Mouse (Mus musculus) left cerebral cortex, postnatal 36 days (tissue): ENCODE data around the gene Frmd8. TPM values are rescaled to one million over a fixed set of nuclear protein-coding genes. Genes with fewer than 3 reads are reported as not detected.
A peak's percentile ranks its signal among the peaks of the same experiment; 100 is the strongest.

Experiments used
- DNase-seq, 2 experiments: peaks; one replicate each; pipeline ENCODE4 v3.0.0; 2021 to 2022; ENCODE audit warnings: low spot score in 2 of 2, mixed read lengths in 1 of 2
- intact Hi-C: fragments of 180-260 bp; cut with DNase I; formaldehyde crosslinking; loops from one replicate; pipeline ENCODE4 v1.15.1; 2025
- total RNA-seq, 2 experiments: library from RNA; stranded (reverse); gene quantifications; 2 replicates each; pipeline ENCODE4 v1.2.3; 2021

Gene Frmd8
- total RNA-seq, 2 experiments from 2014 or later, result 11.6 to 13.3 TPM

GRCm38 (mm10) chr19:5830776-5831175, 44.3 kb downstream of the Frmd8 start:
- intact Hi-C loops, result no loop called here
- no peak for DNase-seq

GRCm38 (mm10) chr19:5829958-5830615, 45.0 kb downstream of the Frmd8 start:
- no peak for DNase-seq
- intact Hi-C loops, result no loop called here

GRCm38 (mm10) chr19:5828905-5829304, 46.2 kb downstream of the Frmd8 start:
- intact Hi-C loops, result no loop called here

GRCm38 (mm10) chr19:5828155-5828554, 46.9 kb downstream of the Frmd8 start:
- no peak for DNase-seq
- intact Hi-C loops, result no loop called here

More at GRCm38 (mm10) chr19:5828905-5829304, 46.2 kb downstream of the Frmd8 start:
- no peak for DNase-seq

GRCm38 (mm10) chr19:5827456-5828154, 47.5 kb downstream of the Frmd8 start:
- intact Hi-C loops, result no loop called here
- no peak for DNase-seq

GRCm38 (mm10) chr19:5827044-5827443, 48.0 kb downstream of the Frmd8 start:
- intact Hi-C loops, result no loop called here
- no peak for DNase-seq

GRCm38 (mm10) chr19:5826731-5827002, 48.4 kb downstream of the Frmd8 start:
- no peak for DNase-seq
- intact Hi-C loops, result no loop called here

GRCm38 (mm10) chr19:5825901-5826730, 49.0 kb downstream of the Frmd8 start:
- no peak for DNase-seq
- intact Hi-C loops, result no loop called here

GRCm38 (mm10) chr19:5824826-5825617, 50.1 kb downstream of the Frmd8 start:
- no peak for DNase-seq
- intact Hi-C loops, result no loop called here

- intact Hi-C loops, result no loop called here
- no peak for DNase-seq
These were observed 50.8 kb downstream of the Frmd8 start for GRCm38 (mm10) chr19:5824043-5824825.

- intact Hi-C loops, result no loop called here
- no peak for DNase-seq
These were observed 51.7 kb downstream of the Frmd8 start for GRCm38 (mm10) chr19:5823266-5823839.

GRCm38 (mm10) chr19:5822834-5823205, 52.3 kb downstream of the Frmd8 start:
- no peak for DNase-seq
- intact Hi-C loops, result no loop called here

- peak; percentile 76 to 84 for DNase-seq
- intact Hi-C loops, result no loop called here
These were observed 52.8 kb downstream of the Frmd8 start for GRCm38 (mm10) chr19:5822174-5822833.

- intact Hi-C loops, result no loop called here
- DNase-seq, result no peak
These were observed 53.3 kb downstream of the Frmd8 start for GRCm38 (mm10) chr19:5821847-5822173.

GRCm38 (mm10) chr19:5819549-5819948, 55.5 kb downstream of the Frmd8 start:
- intact Hi-C loops, result no loop called here
- DNase-seq, result no peak

- DNase-seq, result no peak
- intact Hi-C loops, result no loop called here
These were observed 56.5 kb downstream of the Frmd8 start for GRCm38 (mm10) chr19:5818590-5818977.

- peak; percentile 89 for DNase-seq
- intact Hi-C loops, result loop anchor here (2.0 kb wide), 1 partner anchor 15 kb away; no protein-coding TSS in a partner anchor
These were observed 57.1 kb downstream of the Frmd8 start for GRCm38 (mm10) chr19:5817703-5818589.
